Mouse (Mus musculus) heart, embryonic 11.5 days (tissue): ENCODE measurements at regions not wholly inside any gene's neighbourhood (a gene's known extent, or its start where the extent isn't known, plus 50 kb on each side); places are given as distances from the start of the nearest gene placed in this dataset.
A peak's percentile ranks its signal among the peaks of the same experiment; 100 is the strongest.

Experiments
- ATAC-seq: fragments of 200-750 bp; cut with Nextera tagmentation; replicated peaks from 2 replicates; pipeline ENCODE4 v1.8.0; 2017; ENCODE audit warnings: moderate library complexity; ENCODE audit not compliant: insufficient number of reproducible peaks, low FRiP score, low TSS enrichment
- H3K27ac ChIP-seq: fragments of 300-500 bp; sonication (generic); 2 replicates; pipeline ENCODE4 v1.5.1; 2014; ENCODE audit warnings: mild to moderate bottlenecking, low read depth, low read length
- H3K27me3 ChIP-seq: fragments of 300-500 bp; sonication (generic); 2 replicates; pipeline ENCODE4 v1.6.1; 2014; ENCODE audit warnings: mild to moderate bottlenecking, low read length, mixed read lengths; ENCODE audit not compliant: control insufficient read depth, insufficient read depth
- H3K36me3 ChIP-seq: fragments of 300-500 bp; sonication (generic); 2 replicates; pipeline ENCODE4 v1.6.1; 2014; ENCODE audit warnings: mild to moderate bottlenecking, low read length, moderate library complexity, mixed read lengths; ENCODE audit not compliant: control insufficient read depth, insufficient read depth
- H3K4me1 ChIP-seq: fragments of 300-500 bp; sonication (generic); 2 replicates; pipeline ENCODE4 v1.6.1; 2014; ENCODE audit warnings: low read length; ENCODE audit not compliant: control insufficient read depth, insufficient read depth
- H3K4me2 ChIP-seq: fragments of 300-500 bp; sonication (generic); 2 replicates; pipeline ENCODE4 v1.6.1; 2014; ENCODE audit warnings: mild to moderate bottlenecking, moderate library complexity
- H3K4me3 ChIP-seq: fragments of 300-500 bp; sonication (generic); 2 replicates; pipeline ENCODE4 v1.5.1; 2014; ENCODE audit warnings: low read depth, low read length
- H3K9ac ChIP-seq: fragments of 300-500 bp; sonication (generic); 2 replicates; pipeline ENCODE4 v1.6.1; 2014; ENCODE audit warnings: mild to moderate bottlenecking, low read depth, low read length, moderate library complexity
- H3K9me3 ChIP-seq: fragments of 300-500 bp; sonication (generic); replicated peaks from 2 replicates; pipeline ENCODE4 v1.6.1; 2016; ENCODE audit warnings: low read length; ENCODE audit not compliant: control insufficient read depth
- WGBS: fragments of 180-500 bp; shearing (Covaris S2); extraction: QIAGEN DNeasy Blood & Tissue Kit; methylation state at CpG from one replicate; pipeline ENCODE4 v1.1.7; 2014; ENCODE audit not compliant: insufficient replicate concordance; 5-methylcytosine and 5-hydroxymethylcytosine counted together

GRCm38 (mm10) chr1:16809370-16810150, 716.4 kb upstream of the 4930444P10Rik start:
- Histone ChIP-seq H3K9me3 (no peaks in the 10 kb centered on the region), H3K9ac (no peak overlapping the region), H3K4me3 (no peak overlapping the region), H3K36me3 (no peaks in the 10 kb centered on the region), H3K27me3 (no peaks in the 10 kb centered on the region), H3K4me2 (no peak overlapping the region), H3K27ac (no peak overlapping the region), H3K4me1 (no peaks in the 10 kb centered on the region)
- no peak for ATAC-seq
- 86% methylated on average over 10 of the region's 10 CpGs for WGBS

- no peak overlapping the region for H3K4me3 ChIP-seq
- no peaks in the 10 kb centered on the region for H3K36me3 ChIP-seq
- no peak overlapping the region for H3K9ac ChIP-seq
- H3K27me3 ChIP-seq, result no peaks in the 10 kb centered on the region
- no peaks in the 10 kb centered on the region for H3K4me1 ChIP-seq
- no peak overlapping the region for H3K4me2 ChIP-seq
- H3K27ac ChIP-seq, result no peak overlapping the region
- WGBS, result 71% methylated on average over 6 of the region's 6 CpGs
- no peaks in the 10 kb centered on the region for H3K9me3 ChIP-seq
- ATAC-seq, result no peak
These were observed 705.2 kb upstream of the 4930444P10Rik start for GRCm38 (mm10) chr1:16798292-16798691.

- Histone ChIP-seq H3K9me3 (no peaks in the 10 kb centered on the region), H3K27ac (no peak overlapping the region), H3K4me2 (no peak overlapping the region), H3K27me3 (no peaks in the 10 kb centered on the region), H3K9ac (no peak overlapping the region), H3K4me3 (no peak overlapping the region), H3K36me3 (no peaks in the 10 kb centered on the region), H3K4me1 (no peaks in the 10 kb centered on the region)
- ATAC-seq, result no peak
- WGBS, result 93% methylated on average over 1 of the region's 1 CpGs
These were observed 703.3 kb upstream of the 4930444P10Rik start for GRCm38 (mm10) chr1:16796449-16796848.

- Histone ChIP-seq H3K27ac (no peak overlapping the region), H3K4me2 (no peak overlapping the region), H3K4me1 (no peaks in the 10 kb centered on the region), H3K4me3 (no peak overlapping the region), H3K9ac (no peak overlapping the region), H3K9me3 (no peaks in the 10 kb centered on the region), H3K36me3 (no peaks in the 10 kb centered on the region), H3K27me3 (no peaks in the 10 kb centered on the region)
- WGBS, result 81% methylated on average over 4 of the region's 4 CpGs
- ATAC-seq, result peak; percentile 68; the same call in 1 of the 2 replicates
These were observed 697.7 kb upstream of the 4930444P10Rik start for GRCm38 (mm10) chr1:16790733-16791309.

- no peak for ATAC-seq
- Histone ChIP-seq H3K27ac (no peak overlapping the region), H3K4me1 (no peaks in the 10 kb centered on the region), H3K27me3 (no peaks in the 10 kb centered on the region), H3K9ac (no peak overlapping the region), H3K9me3 (no peaks in the 10 kb centered on the region), H3K4me2 (no peak overlapping the region), H3K36me3 (no peaks in the 10 kb centered on the region), H3K4me3 (no peak overlapping the region)
- WGBS, result 56% methylated on average over 1 of the region's 1 CpGs
These were observed 686.7 kb upstream of the 4930444P10Rik start for GRCm38 (mm10) chr1:16779791-16780190.

GRCm38 (mm10) chr1:16760951-16761350, 667.8 kb upstream of the 4930444P10Rik start:
- Histone ChIP-seq H3K9me3 (no peaks in the 10 kb centered on the region), H3K27me3 (no peaks in the 10 kb centered on the region), H3K4me2 (no peak overlapping the region), H3K36me3 (no peaks in the 10 kb centered on the region), H3K9ac (no peak overlapping the region), H3K4me1 (no peaks in the 10 kb centered on the region), H3K4me3 (no peak overlapping the region), H3K27ac (no peak overlapping the region)
- ATAC-seq, result no peak
- WGBS, result 81% methylated on average over 1 of the region's 1 CpGs
